ENCODE assay signal across 9 mouse cellular contexts in genomic region chr5:34210279-34210678, GRCm38 (mm10). TPM values are rescaled to one million over a fixed set of nuclear protein-coding genes. Genes with fewer than 3 reads are reported as not detected.
DNase-seq lines count a peak whose midpoint lies in the region; ATAC-seq lines count a peak whose summit lies in the region.
"Had no signal": no experiment of that assay in that cellular context is flagged by ENCODE, and none has a peak within 500 bp of the region (broad histone marks: within the 10 kb centered on the region; RNA-seq: fewer than 3 reads in every experiment).

No protein-coding gene starts in this region.

- no peak for ATAC-seq in neural tube, embryonic 15.5 days (ENCODE audit: low FRiP score)
- peak; percentile 80 for ATAC-seq in inflammation-experienced regulatory T-cells, adult 6 months
- ATAC-seq in midbrain, embryonic 11.5 days (ENCODE audit: low FRiP score) = peak; percentile 76

- H3K9ac ChIP-seq in neural tube, embryonic 15.5 days (replicated peaks) = no peak overlapping the region
- H3K9ac ChIP-seq in midbrain, embryonic 11.5 days (ENCODE audit: low read length) = no peak overlapping the region

- H3K4me3 ChIP-seq in neural tube, embryonic 15.5 days (replicated peaks) = no peak overlapping the region
- H3K4me3 ChIP-seq in midbrain, embryonic 11.5 days (ENCODE audit: low read depth, low read length) = no peak overlapping the region
- H3K4me3 ChIP-seq: myocyte had no signal

- H3K27ac ChIP-seq in neural tube, embryonic 15.5 days (replicated peaks) = no peak overlapping the region
- H3K27ac ChIP-seq in midbrain, embryonic 11.5 days (ENCODE audit: low read depth, low read length) = no peak overlapping the region

- H3K9me3 ChIP-seq in neural tube, embryonic 15.5 days (replicated peaks) = no peaks in the 10 kb centered on the region
- H3K9me3 ChIP-seq in midbrain, embryonic 11.5 days (ENCODE audit: control insufficient read depth, low read length) = no peaks in the 10 kb centered on the region

- H3K36me3 ChIP-seq in neural tube, embryonic 15.5 days = no peaks in the 10 kb centered on the region
- H3K36me3 ChIP-seq in midbrain, embryonic 11.5 days (ENCODE audit: control insufficient read depth, insufficient read depth, low read length) = no peaks in the 10 kb centered on the region

- H3K27me3 ChIP-seq in neural tube, embryonic 15.5 days (replicated peaks) = no peaks in the 10 kb centered on the region
- no peaks in the 10 kb centered on the region for H3K27me3 ChIP-seq in midbrain, embryonic 11.5 days (ENCODE audit: control insufficient read depth, insufficient read depth, low read length)

- no peak overlapping the region for H3K4me2 ChIP-seq in neural tube, embryonic 15.5 days
- no peak overlapping the region for H3K4me2 ChIP-seq in midbrain, embryonic 11.5 days

- peak; percentile 79 for DNase-seq in neural tube, embryonic 10.5 days (ENCODE audit: extremely low spot score, low spot score)
- peak; percentile 86 to 87 for DNase-seq in cerebellum, postnatal 14 days
- DNase-seq in gastrocnemius, adult 18-20 months (ENCODE audit: low spot score) = peak; percentile 72
- peak; percentile 78 for DNase-seq in left cerebral cortex, postnatal 4 days
- DNase-seq in midbrain, embryonic 11.5 days (ENCODE audit: low spot score, missing footprints) = peak; percentile 92
- peak; percentile 54 to 73 for DNase-seq in spleen, adult 18-20 months

- 3% methylated on average over 1 of the region's 1 CpGs for WGBS in neural tube, embryonic 15.5 days
- 0% methylated on average over 1 of the region's 1 CpGs for WGBS in midbrain, embryonic 11.5 days

- H3K4me1 ChIP-seq in neural tube, embryonic 15.5 days = no peaks in the 10 kb centered on the region
- H3K4me1 ChIP-seq in midbrain, embryonic 11.5 days (ENCODE audit: control insufficient read depth, insufficient read depth, low read length) = no peaks in the 10 kb centered on the region

- intact Hi-C loops in left cerebral cortex, postnatal 4 days (cut with DNase I) = no loop called here

RNA-seq across cellular contexts. Expression of gene Mxd4, which starts 22.8 kb away (rescaled TPM):
- 25.7 and 29.7 TPM in 2 replicates for polyA plus RNA-seq in neural tube, embryonic 15.5 days (2015; fragmentation: Nextera tagmentation; extraction: Ambion mirVana)
- total RNA-seq in gastrocnemius, adult 18-20 months (2021) = 10 to 100 TPM; 24.5 to 25.4 TPM
- polyA plus RNA-seq in inflammation-experienced regulatory T-cells, adult 6 months (2017; shearing (Covaris generic)) = 100 to 1,000 TPM in 2 of 3 experiments, 10 to 100 TPM in 1; 94.4 to 152 (median 117) TPM
- 10 to 100 TPM; 60.6 to 65.7 TPM for total RNA-seq in left cerebral cortex, postnatal 4 days (2021)
- 19.3 and 20.8 TPM in 2 replicates for polyA plus RNA-seq in midbrain, embryonic 11.5 days (2014; fragmentation: Nextera tagmentation; extraction: Ambion mirVana)

RNA-seq across cellular contexts. Expression of gene Haus3, which starts 41.0 kb away (rescaled TPM):
- 13.1 and 19.2 TPM in 2 replicates for polyA plus RNA-seq in neural tube, embryonic 15.5 days (2015; fragmentation: Nextera tagmentation; extraction: Ambion mirVana)
- total RNA-seq in gastrocnemius, adult 18-20 months (2021) = 1 to 10 TPM; 2.7 to 2.8 TPM
- 10 to 100 TPM; 87.3 to 95.6 (median 90.8) TPM for polyA plus RNA-seq in inflammation-experienced regulatory T-cells, adult 6 months (2017; shearing (Covaris generic))
- total RNA-seq in left cerebral cortex, postnatal 4 days (2021) = 1 to 10 TPM; 5.8 to 7.4 TPM
- 47.7 and 48.1 TPM in 2 replicates for polyA plus RNA-seq in midbrain, embryonic 11.5 days (2014; fragmentation: Nextera tagmentation; extraction: Ambion mirVana)

RNA-seq across cellular contexts. Expression of gene Poln, which starts 41.0 kb away (rescaled TPM):
- polyA plus RNA-seq in neural tube, embryonic 15.5 days (2015; fragmentation: Nextera tagmentation; extraction: Ambion mirVana) = 0.31 and 0.52 TPM in 2 replicates
- under 1 TPM; 0.68 to 0.78 TPM for total RNA-seq in gastrocnemius, adult 18-20 months (2021)
- 1 to 10 TPM in 2 of 3 experiments, under 1 TPM in 1; 0.47 to 5.8 (median 1.5) TPM for polyA plus RNA-seq in inflammation-experienced regulatory T-cells, adult 6 months (2017; shearing (Covaris generic))
- total RNA-seq in left cerebral cortex, postnatal 4 days (2021) = 1 to 10 TPM in 1 of 2 experiments, under 1 TPM in 1; 0.68 to 1.7 TPM
- polyA plus RNA-seq in midbrain, embryonic 11.5 days (2014; fragmentation: Nextera tagmentation; extraction: Ambion mirVana) = 0.40 and 1.5 TPM in 2 replicates
